Mouse (Mus musculus) CH12.LX (cell line): ENCODE data around the gene Luc7l3. TPM values are rescaled to one million over a fixed set of nuclear protein-coding genes. Genes with fewer than 3 reads are reported as not detected.
A peak's percentile ranks its signal among the peaks of the same experiment; 100 is the strongest.

Source experiments
- DNase-seq: peaks from one replicate; pipeline ENCODE4 v3.0.0-alpha.2; 2013; ENCODE audit errors: extremely low read depth
- H3K27ac ChIP-seq: 2 replicates; pipeline ENCODE4 v1.5.1; 2012; ENCODE audit warnings: low read depth, mild to moderate bottlenecking, control low read depth, moderate library complexity; ENCODE audit not compliant: insufficient read depth
- H3K27me3 ChIP-seq: replicated peaks from 2 replicates; pipeline ENCODE3; 2012; ENCODE audit warnings: inconsistent platforms
- H3K36me3 ChIP-seq, 2 experiments: replicated peaks in 1 of 2; 2 replicates each; pipeline versions ENCODE3 to v1.6.1; 2012; ENCODE audit warnings: inconsistent platforms in 1 of 2, low read length in 1 of 2, mild to moderate bottlenecking in 1 of 2, mixed read lengths in 1 of 2, moderate library complexity in 1 of 2; ENCODE audit not compliant: control insufficient read depth in 1 of 2, insufficient read depth in 1 of 2
- H3K4me1 ChIP-seq, 2 experiments: 2 replicates each; pipeline ENCODE4 v1.6.1; 2012; ENCODE audit warnings: inconsistent platforms in 1 of 2, moderate library complexity in 1 of 2; ENCODE audit not compliant: insufficient read depth in 2 of 2, control insufficient read depth in 1 of 2
- H3K4me2 ChIP-seq: 2 replicates; pipeline ENCODE4 v1.6.1; 2012; ENCODE audit warnings: low read depth, mild to moderate bottlenecking, control low read depth; ENCODE audit not compliant: poor library complexity, insufficient read depth, severe bottlenecking
- H3K4me3 ChIP-seq, 3 experiments: fragments of 150-350 bp in 1 of 3; sonication (generic) in 1 of 3; replicated peaks in 1 of 3; 2 replicates each; pipeline versions ENCODE3 to v1.5.1; 2011 to 2012; ENCODE audit warnings: low read depth in 2 of 3, low read length in 2 of 3, mild to moderate bottlenecking in 2 of 3, moderate library complexity in 2 of 3, control low read depth in 1 of 3, improper control_type of control experiment in 1 of 3, inconsistent platforms in 1 of 3, mixed read lengths in 1 of 3; ENCODE audit not compliant: poor library complexity in 1 of 3
- H3K79me2 ChIP-seq: replicated peaks from 2 replicates; pipeline ENCODE4 v1.6.1; 2012; ENCODE audit warnings: mild to moderate bottlenecking, moderate library complexity; ENCODE audit not compliant: control insufficient read depth, poor library complexity, insufficient read depth, severe bottlenecking; ENCODE audit errors: extremely low read depth
- H3K9ac ChIP-seq: 2 replicates; pipeline ENCODE4 v1.6.1; 2012; ENCODE audit warnings: low read depth, mild to moderate bottlenecking, control low read depth, moderate library complexity; ENCODE audit not compliant: insufficient read depth
- H3K9me3 ChIP-seq: replicated peaks from 2 replicates; pipeline ENCODE3; 2012; ENCODE audit warnings: low read length, inconsistent platforms, mixed read lengths
- CHD2 ChIP-seq: IDR thresholded peaks from 2 replicates; pipeline ENCODE4 v1.6.1; 2011; ENCODE audit warnings: low read length, improper control_type of control experiment
- IRF4 ChIP-seq: IDR thresholded peaks from 2 replicates; pipeline ENCODE4 v1.6.1; 2014; ENCODE audit warnings: low read depth, mild to moderate bottlenecking, inconsistent platforms, low read length, improper control_type of control experiment
- NELFE ChIP-seq: IDR thresholded peaks from 2 replicates; pipeline ENCODE4 v1.6.1; 2011; ENCODE audit warnings: low read depth, low read length, improper control_type of control experiment
- POLR2AphosphoS2 ChIP-seq: IDR thresholded peaks from 2 replicates; pipeline ENCODE4 v1.6.1; 2011; ENCODE audit warnings: low read depth, low read length, improper control_type of control experiment
- SMC3 ChIP-seq: IDR thresholded peaks from 2 replicates; pipeline ENCODE4 v1.6.1; 2011; ENCODE audit warnings: low read depth, low read length, improper control_type of control experiment
- TCF12 ChIP-seq: IDR thresholded peaks from 2 replicates; pipeline ENCODE4 v1.6.1; 2014; ENCODE audit warnings: low read depth, mild to moderate bottlenecking, inconsistent platforms, low read length, improper control_type of control experiment
- ZNF384 ChIP-seq: IDR thresholded peaks from 2 replicates; pipeline ENCODE4 v1.6.1; 2012; ENCODE audit warnings: low read depth, low read length, improper control_type of control experiment, inconsistent platforms
- dilution Hi-C: fragments of 300-500 bp; cut with MboI; formaldehyde crosslinking; loops from 2 replicates; pipeline ENCODE4 v1.14.3; 2020; ENCODE audit warnings: low sequenced_read_pairs; ENCODE audit not compliant: extremely low pct_unique_long_range_greater_than_20kb, extremely low pct_ligation_motif_present
- in situ Hi-C: fragments of 300-500 bp; cut with MboI; formaldehyde crosslinking; loops from 3 replicates; pipeline ENCODE4 v1.14.3; 2019; ENCODE audit warnings: low sequenced_read_pairs, low pct_ligation_motif_present, low pct_unique_long_range_greater_than_20kb, mixed read lengths
- polyA plus RNA-seq: library from polyadenylated mRNA; unstranded; fragments of >175 nt; gene quantifications from 2 replicates; pipeline ENCODE4 v1.2.1, GENCODE M21; 2012; ENCODE audit warnings: low read depth; ENCODE audit not compliant: insufficient read length
- total RNA-seq, 2 experiments: library from RNA; depleted of rRNA; stranded (reverse); fragments of 300-350 nt in 1 of 2; fragments of >200 nt in 1 of 2; gene quantifications; 2 replicates each; pipeline ENCODE4 v1.2.3; 2012 to 2014

The Luc7l3 gene
- total and polyA plus RNA-seq, 3 experiments = 57.7 to 246 (median 69.8) TPM

- H3K4me3 ChIP-seq = no peak overlapping the region
- peaks cover 32% of the 10 kb centered on the region for H3K79me2 ChIP-seq
- H3K4me1 ChIP-seq = peaks cover 2 to 43% of the 10 kb centered on the region in 2 experiments; a peak in 3 of 4 replicates
- TF ChIP-seq TCF12 = 0 out of 2 replicates have a peak, but pooled peaks have one; percentile 25
- peak; percentile 39 for TF ChIP-seq IRF4
- TF ChIP-seq SMC3 = no peak
- peak overlapping the region; percentile 49 for H3K4me2 ChIP-seq
- in situ Hi-C loops (no loop called here), dilution Hi-C loops (no loop called here)
- H3K36me3 ChIP-seq = peaks cover 0 to 4% of the 10 kb centered on the region in 2 experiments
- no peak overlapping the region for H3K27ac ChIP-seq
- no peaks in the 10 kb centered on the region for H3K27me3 ChIP-seq
- DNase-seq = peak; percentile 30
- no peaks in the 10 kb centered on the region for H3K9me3 ChIP-seq
- no peak overlapping the region for H3K9ac ChIP-seq
Measured at GRCm38 (mm10) chr11:94324618-94325017, 2.8 kb upstream of the Luc7l3 start.

GRCm38 (mm10) chr11:94323271-94323925 lies 1.6 kb upstream of the Luc7l3 start:
- in situ Hi-C loops = no loop called here
- Histone ChIP-seq H3K4me2 (no peak overlapping the region), H3K36me3 (peaks cover 2 to 15% of the 10 kb centered on the region in 2 experiments), H3K4me3 (no peak overlapping the region), H3K4me1 (peaks cover 4 to 48% of the 10 kb centered on the region in 2 experiments; a peak in 3 of 4 replicates), H3K27me3 (no peaks in the 10 kb centered on the region), H3K9ac (peak overlapping the region; percentile 99; the same call in 1 of the 2 replicates), H3K9me3 (no peaks in the 10 kb centered on the region), H3K79me2 (peaks cover 35% of the 10 kb centered on the region), H3K27ac (no peak overlapping the region)
- dilution Hi-C loops = no loop called here
- DNase-seq = no peak
- TF ChIP-seq ZNF384 (peak; percentile 53), NELFE (no peak)

- dilution Hi-C loops (no loop called here), in situ Hi-C loops (no loop called here)
- Histone ChIP-seq H3K4me1 (peaks cover 4 to 56% of the 10 kb centered on the region in 2 experiments; a peak in 3 of 4 replicates), H3K4me3 (peak overlapping the region; percentile 68 to 100 (median 93)), H3K9me3 (no peaks in the 10 kb centered on the region), H3K27ac (peak overlapping the region; percentile 85), H3K4me2 (peak overlapping the region; percentile 59), H3K9ac (peak overlapping the region; percentile 99), H3K27me3 (no peaks in the 10 kb centered on the region), H3K36me3 (peaks cover 2 to 18% of the 10 kb centered on the region in 2 experiments), H3K79me2 (peaks cover 43% of the 10 kb centered on the region)
- TF ChIP-seq CHD2 = 0 out of 2 replicates have a peak, but pooled peaks have one; percentile 2
- no peak for TF ChIP-seq POLR2AphosphoS2
- TF ChIP-seq ZNF384 = no peak
- no peak for DNase-seq
Measured at GRCm38 (mm10) chr11:94322636-94323035, 848 bp upstream of the Luc7l3 start.
